Mouse (Mus musculus) embryonic facial prominence, embryonic 14.5 days (tissue): Measurements from ENCODE around the gene 1700088E04Rik. TPM values are rescaled to one million over a fixed set of nuclear protein-coding genes. Genes with fewer than 3 reads are reported as not detected.

ENCODE experiments used
- ATAC-seq: fragments of 200-750 bp; cut with Nextera tagmentation; 2 replicates; pipeline ENCODE4 v1.8.0; 2017; ENCODE audit warnings: low read depth, moderate number of reproducible peaks, moderate TSS enrichment
- DNase-seq: peaks from one replicate; pipeline ENCODE4 v3.0.0-alpha.2; 2015; ENCODE audit warnings: low spot score
- H3K27ac ChIP-seq: fragments of 300-500 bp; sonication (generic); replicated peaks from 2 replicates; pipeline ENCODE4 v1.5.1; 2014; ENCODE audit warnings: low read depth, mild to moderate bottlenecking, low read length, moderate library complexity
- H3K27me3 ChIP-seq: fragments of 300-500 bp; sonication (generic); replicated peaks from 2 replicates; pipeline ENCODE4 v1.6.1; 2014; ENCODE audit warnings: low read length; ENCODE audit not compliant: control insufficient read depth, insufficient read depth
- H3K36me3 ChIP-seq: fragments of 300-500 bp; sonication (generic); 2 replicates; pipeline ENCODE4 v1.6.1; 2014; ENCODE audit warnings: low read length, mixed read lengths; ENCODE audit not compliant: control insufficient read depth, insufficient read depth
- H3K4me1 ChIP-seq: fragments of 300-500 bp; sonication (generic); 2 replicates; pipeline ENCODE4 v1.6.1; 2014; ENCODE audit warnings: antibody characterized with exemption, low read length; ENCODE audit not compliant: control insufficient read depth, insufficient read depth
- H3K4me2 ChIP-seq: fragments of 300-500 bp; sonication (generic); 2 replicates; pipeline ENCODE4 v1.6.1; 2014; ENCODE audit warnings: low read depth, mild to moderate bottlenecking, low read length, moderate library complexity, mixed read lengths
- H3K4me3 ChIP-seq: fragments of 300-500 bp; sonication (generic); 2 replicates; pipeline ENCODE4 v1.5.1; 2014; ENCODE audit warnings: low read depth, mild to moderate bottlenecking, low read length
- H3K9ac ChIP-seq: fragments of 300-500 bp; sonication (generic); 2 replicates; pipeline ENCODE4 v1.6.1; 2014; ENCODE audit warnings: low read depth, mild to moderate bottlenecking, low read length, moderate library complexity, mixed read lengths
- H3K9me3 ChIP-seq: fragments of 300-500 bp; sonication (generic); 2 replicates; pipeline ENCODE4 v1.6.1; 2016; ENCODE audit warnings: low read length; ENCODE audit not compliant: control insufficient read depth
- WGBS: fragments of 180-500 bp; shearing (Covaris S2); extraction: QIAGEN DNeasy Blood & Tissue Kit; methylation state at CpG from one replicate; pipeline ENCODE4 v1.1.7; 2014; 5-methylcytosine and 5-hydroxymethylcytosine counted together
- polyA plus RNA-seq: library from polyadenylated mRNA; unstranded; fragments of >200 nt; fragmentation: Nextera tagmentation; extraction: Ambion mirVana; gene quantifications from 2 replicates; pipeline ENCODE4 v1.2.1, GENCODE M21; 2014

Gene 1700088E04Rik
- polyA plus RNA-seq, 1 experiment from 2014 or later: 12.2 TPM

GRCm38 (mm10) chr15:79128208-79128607 is 12.8 kb downstream of the 1700088E04Rik start:
- H3K4me3 ChIP-seq: no peak overlapping the region
- WGBS: 91% methylated on average over 5 of the region's 5 CpGs
- no peaks in the 10 kb centered on the region for H3K9me3 ChIP-seq
- H3K27me3 ChIP-seq: no peaks in the 10 kb centered on the region
- no peak overlapping the region for H3K4me2 ChIP-seq
- H3K4me1 ChIP-seq: no peaks in the 10 kb centered on the region
- DNase-seq (no peak), ATAC-seq (no peak)
- peaks cover 92% of the 10 kb centered on the region for H3K36me3 ChIP-seq
- no peak overlapping the region for H3K9ac ChIP-seq
- H3K27ac ChIP-seq: no peak overlapping the region

DNA sequence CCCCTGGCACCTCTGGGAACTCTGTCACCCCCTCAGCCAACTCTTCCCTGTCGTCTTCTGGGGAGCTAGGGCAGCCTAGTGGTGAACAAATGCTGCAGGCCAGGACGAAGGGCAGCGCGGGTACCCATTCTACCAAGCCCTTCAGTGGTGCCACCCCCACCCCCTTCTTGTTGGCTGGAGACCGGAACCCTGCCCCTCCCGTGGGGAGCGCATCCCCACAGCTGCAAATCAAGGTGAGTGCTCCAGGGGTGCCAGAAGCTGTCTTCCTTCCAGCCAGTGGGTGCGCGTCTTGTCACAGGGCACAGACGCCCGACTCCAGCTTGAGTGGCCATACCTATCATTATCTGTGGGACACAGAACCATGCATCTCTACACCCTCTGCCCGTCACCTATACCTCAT is 14.0 kb downstream of the 1700088E04Rik start:
- Histone ChIP-seq H3K4me1 (no peaks in the 10 kb centered on the region), H3K9ac (no peak overlapping the region), H3K27me3 (no peaks in the 10 kb centered on the region), H3K27ac (no peak overlapping the region), H3K9me3 (no peaks in the 10 kb centered on the region), H3K4me3 (no peak overlapping the region), H3K36me3 (peaks cover 92% of the 10 kb centered on the region), H3K4me2 (no peak overlapping the region)
- no peak for DNase-seq
- ATAC-seq: no peak
- WGBS: 95% methylated on average over 12 of the region's 12 CpGs

DNA sequence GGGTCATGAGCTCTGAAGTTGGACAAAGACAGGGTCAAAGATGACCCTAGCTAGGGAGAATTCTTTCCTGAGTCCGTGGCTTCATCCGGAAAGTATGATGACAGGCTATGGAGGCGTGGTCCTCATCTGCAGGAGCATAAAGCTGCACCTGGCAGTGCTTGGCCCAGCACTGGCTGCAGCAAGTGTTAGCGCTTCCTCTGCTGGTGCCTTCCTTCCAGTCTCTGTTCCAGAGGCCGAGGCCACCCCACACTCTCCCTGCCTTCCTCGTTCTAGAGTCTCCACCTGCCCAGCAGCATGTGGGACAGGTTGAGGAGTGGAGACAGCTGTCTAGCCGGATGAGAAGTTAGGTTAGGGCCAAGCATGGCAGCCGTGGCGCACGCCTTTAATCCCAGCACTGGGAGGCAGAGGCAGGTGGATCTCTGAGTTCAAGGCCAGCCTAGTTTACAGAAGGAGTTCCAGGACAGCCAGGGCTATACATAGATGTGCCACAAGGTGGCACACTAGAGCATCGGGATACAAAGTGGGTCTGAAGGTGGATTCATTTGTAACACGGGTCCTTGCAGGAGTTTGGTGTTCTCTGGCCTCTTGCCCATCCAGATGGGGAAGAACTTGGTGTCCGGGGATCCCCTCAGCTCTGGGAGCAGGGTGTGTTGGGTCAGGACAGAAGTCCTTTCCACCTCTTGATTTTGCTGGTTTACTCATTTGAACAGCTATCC is 14.7 kb downstream of the 1700088E04Rik start:
- Histone ChIP-seq H3K27ac (no peak overlapping the region), H3K9ac (no peak overlapping the region), H3K27me3 (no peaks in the 10 kb centered on the region), H3K9me3 (no peaks in the 10 kb centered on the region), H3K4me1 (no peaks in the 10 kb centered on the region), H3K36me3 (peaks cover 92% of the 10 kb centered on the region), H3K4me2 (no peak overlapping the region), H3K4me3 (no peak overlapping the region)
- no peak for DNase-seq
- WGBS: 81% methylated on average over 13 of the region's 13 CpGs
- ATAC-seq: no peak

DNA sequence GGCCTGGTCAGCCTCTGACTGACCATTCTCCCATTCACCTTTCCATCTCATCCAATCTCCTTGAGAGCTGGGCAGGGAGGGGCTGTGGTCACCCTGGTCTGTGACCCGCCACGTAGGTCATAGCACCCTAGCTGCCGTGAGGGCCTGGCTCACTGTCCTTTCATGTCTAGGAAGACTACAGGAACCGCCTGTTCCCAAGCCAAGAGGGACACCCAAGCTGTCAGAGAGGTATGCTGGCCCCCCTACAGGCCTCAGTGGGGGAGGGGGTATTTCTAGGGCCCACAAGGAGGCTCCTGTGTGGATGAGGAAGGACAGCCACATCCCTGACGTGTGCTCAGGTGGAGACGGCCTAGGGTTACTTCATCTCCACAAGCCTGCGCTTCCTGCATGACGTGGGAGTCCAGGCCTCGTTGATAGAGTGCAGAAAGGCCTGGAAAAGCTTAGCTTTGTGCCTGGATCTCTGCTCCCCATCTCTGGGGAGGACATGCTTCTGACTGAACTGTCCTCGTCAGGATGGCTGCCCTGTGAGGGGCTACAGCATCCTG is 16.6 kb downstream of the 1700088E04Rik start:
- peaks cover 90% of the 10 kb centered on the region for H3K36me3 ChIP-seq
- 81% methylated on average over 10 of the region's 10 CpGs for WGBS

DNA sequence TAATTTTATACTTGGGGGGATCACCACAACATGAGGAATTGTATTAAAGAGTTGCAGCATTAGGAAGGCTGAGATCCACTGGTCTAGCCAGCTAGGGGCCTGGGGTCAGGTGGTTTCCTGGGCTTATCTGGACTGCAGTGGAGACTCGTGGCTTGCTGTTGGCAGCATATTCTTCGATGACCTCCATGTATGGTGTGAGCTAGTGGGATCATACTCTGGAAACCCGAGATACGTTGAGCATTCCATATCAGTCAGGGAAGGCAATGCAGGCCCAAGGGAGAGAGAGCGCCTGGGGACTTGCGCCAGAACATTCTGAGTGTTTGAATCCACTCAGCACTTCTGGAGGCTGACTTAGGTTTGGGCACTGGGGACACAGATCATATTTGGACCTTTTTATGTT is 17.3 kb downstream of the 1700088E04Rik start:
- WGBS: 82% methylated on average over 6 of the region's 6 CpGs
- Histone ChIP-seq H3K36me3 (peaks cover 92% of the 10 kb centered on the region), H3K9ac (no peak overlapping the region), H3K27ac (no peak overlapping the region), H3K4me2 (no peak overlapping the region), H3K9me3 (no peaks in the 10 kb centered on the region), H3K27me3 (no peaks in the 10 kb centered on the region), H3K4me3 (no peak overlapping the region), H3K4me1 (no peaks in the 10 kb centered on the region)
- ATAC-seq (no peak), DNase-seq (no peak)

More for the DNA sequence above, 16.6 kb downstream of the 1700088E04Rik start:
- ATAC-seq (no peak), DNase-seq (no peak)
- Histone ChIP-seq H3K4me1 (no peaks in the 10 kb centered on the region), H3K27ac (no peak overlapping the region), H3K27me3 (no peaks in the 10 kb centered on the region), H3K4me2 (no peak overlapping the region), H3K4me3 (no peak overlapping the region), H3K9me3 (no peaks in the 10 kb centered on the region), H3K9ac (no peak overlapping the region)

DNA sequence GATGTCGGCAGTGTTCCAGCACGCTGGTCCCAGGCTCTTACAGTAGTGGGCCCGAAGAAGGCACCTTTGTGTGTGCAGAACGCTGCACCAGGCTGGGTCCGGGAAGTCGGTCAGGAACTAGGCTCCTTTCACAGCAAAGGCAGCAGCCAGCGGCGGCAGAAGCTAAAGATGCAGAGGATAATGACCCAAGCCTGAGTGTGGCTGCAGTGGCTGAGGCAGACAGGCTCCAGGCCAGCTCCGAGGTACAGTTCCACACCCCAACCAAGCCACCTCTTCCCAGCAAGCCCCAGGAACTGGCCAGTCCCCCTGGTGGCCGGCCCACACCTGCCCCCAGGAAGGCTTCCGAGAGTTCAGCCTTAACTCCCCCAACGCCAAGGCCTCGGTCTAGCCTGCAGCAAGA is 18.5 kb downstream of the 1700088E04Rik start:
- DNase-seq: no peak
- Histone ChIP-seq H3K4me3 (no peak overlapping the region), H3K9me3 (no peaks in the 10 kb centered on the region), H3K4me2 (no peak overlapping the region), H3K36me3 (peaks cover 94% of the 10 kb centered on the region), H3K27ac (no peak overlapping the region), H3K4me1 (no peaks in the 10 kb centered on the region), H3K27me3 (no peaks in the 10 kb centered on the region), H3K9ac (no peak overlapping the region)
- ATAC-seq: no peak
- WGBS: 84% methylated on average over 13 of the region's 13 CpGs

DNA sequence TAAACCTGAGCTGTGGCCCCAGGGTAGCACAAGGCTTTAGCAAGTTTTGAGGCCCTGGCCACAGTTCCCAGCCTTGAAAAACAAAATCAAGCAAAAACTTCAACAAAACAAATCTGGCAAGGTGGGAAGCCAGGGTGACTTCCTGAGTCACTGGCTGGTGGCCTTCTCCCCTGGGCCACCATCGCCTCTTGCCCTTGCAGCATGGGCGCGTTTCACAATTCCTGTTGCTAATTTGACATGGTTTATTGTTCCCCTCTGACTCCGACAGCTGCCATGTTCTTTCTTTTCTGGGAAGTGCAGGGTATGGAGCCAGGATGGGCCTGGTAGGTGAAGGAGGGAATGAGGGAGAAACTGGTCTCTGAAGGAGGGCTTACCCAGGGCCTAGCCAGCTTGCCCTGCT is 18.9 kb downstream of the 1700088E04Rik start:
- no peak for ATAC-seq
- no peaks in the 10 kb centered on the region for H3K27me3 ChIP-seq
- H3K36me3 ChIP-seq: peaks cover 94% of the 10 kb centered on the region
- DNase-seq: no peak
- 70% methylated on average over 4 of the region's 4 CpGs for WGBS
- H3K4me3 ChIP-seq: no peak overlapping the region
- no peaks in the 10 kb centered on the region for H3K4me1 ChIP-seq
- no peak overlapping the region for H3K27ac ChIP-seq
- no peaks in the 10 kb centered on the region for H3K9me3 ChIP-seq
- no peak overlapping the region for H3K4me2 ChIP-seq
- H3K9ac ChIP-seq: no peak overlapping the region

- ATAC-seq: no peak
- 68% methylated on average over 9 of the region's 9 CpGs for WGBS
- no peak overlapping the region for H3K4me2 ChIP-seq
- H3K4me1 ChIP-seq: no peaks in the 10 kb centered on the region
- peaks cover 93% of the 10 kb centered on the region for H3K36me3 ChIP-seq
- no peaks in the 10 kb centered on the region for H3K9me3 ChIP-seq
- H3K4me3 ChIP-seq: no peak overlapping the region
- H3K9ac ChIP-seq: no peak overlapping the region
- H3K27ac ChIP-seq: no peak overlapping the region
- no peaks in the 10 kb centered on the region for H3K27me3 ChIP-seq
- no peak for DNase-seq
Measured at GRCm38 (mm10) chr15:79119491-79119890, 21.6 kb downstream of the 1700088E04Rik start.

DNA sequence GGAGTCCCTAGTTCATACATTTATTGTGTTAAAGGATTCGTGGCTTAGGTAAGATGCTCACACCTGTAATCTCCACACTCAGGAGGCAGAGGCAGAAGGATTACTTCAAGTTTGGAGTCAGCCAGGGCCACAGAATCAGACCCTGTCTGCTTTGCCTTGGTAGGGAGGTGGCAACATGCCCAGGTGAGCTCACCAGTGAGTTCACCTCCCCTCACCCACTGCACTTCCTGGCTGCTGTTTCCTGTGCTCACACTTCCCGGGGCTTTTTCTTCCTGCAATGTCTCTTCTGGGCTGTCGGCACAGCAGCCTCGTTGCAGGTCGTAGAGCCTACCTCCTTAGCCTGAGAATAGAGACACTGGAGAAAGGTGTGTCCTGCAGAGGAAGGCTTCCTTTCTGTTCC is 25.8 kb downstream of the 1700088E04Rik start:
- WGBS: 48% methylated on average over 5 of the region's 5 CpGs
- Histone ChIP-seq H3K9me3 (no peaks in the 10 kb centered on the region), H3K4me2 (no peak overlapping the region), H3K4me1 (peaks cover 15% of the 10 kb centered on the region), H3K27me3 (no peaks in the 10 kb centered on the region), H3K27ac (no peak overlapping the region), H3K9ac (no peak overlapping the region), H3K4me3 (no peak overlapping the region), H3K36me3 (peaks cover 68% of the 10 kb centered on the region)
- DNase-seq (no peak), ATAC-seq (no peak)
